In genomic region chr13:32731283-32731682, GRCm38 (mm10) we compare ENCODE assay signal across 13 mouse cellular contexts. TPM values are rescaled to one million over a fixed set of nuclear protein-coding genes. Genes with fewer than 3 reads are reported as not detected.
DNase-seq lines count a peak whose midpoint lies in the region; ATAC-seq and TF ChIP-seq lines count a peak whose summit lies in the region.
"Had no signal": no experiment of that assay in that cellular context is flagged by ENCODE, and none has a peak within 500 bp of the region (broad histone marks: within the 10 kb centered on the region; RNA-seq: fewer than 3 reads in every experiment).

No protein-coding gene starts in this region.

- H3K4me2 ChIP-seq in kidney, postnatal 0 days (ENCODE audit: low read length): no peak overlapping the region
- H3K4me2 ChIP-seq in kidney, embryonic 15.5 days: no peak overlapping the region
- H3K4me2 ChIP-seq: midbrain, embryonic 12.5 days had no signal

- peak; percentile 19 for DNase-seq in embryo, embryonic 10.5 days (ENCODE audit: low spot score)
- no peak for DNase-seq in embryo, embryonic 11 days
- DNase-seq in kidney, postnatal 0 days (ENCODE audit: low spot score): peak; percentile 65
- DNase-seq in ovary, postnatal 14 days (ENCODE audit: low spot score): no peak
- no peak for DNase-seq in layer of hippocampus, postnatal 10 days (ENCODE audit: low spot score in 2 of 2)
- DNase-seq: heart, postnatal 14 days; kidney, postnatal 4 days; thymus, adult 2 months had no signal

- ATAC-seq in kidney, postnatal 0 days (replicated peaks; ENCODE audit: low FRiP score, low read depth): no peak
- ATAC-seq in kidney, embryonic 15.5 days (replicated peaks; ENCODE audit: low FRiP score): no peak
- peak; percentile 70 for ATAC-seq in CD4-positive, CD25-positive, alpha-beta regulatory T cell, adult 4 months
- peak; percentile 37 to 62; a peak in 2 of 4 replicates for ATAC-seq in hematopoietic stem cell, adult 5-6 weeks (replicated peaks in 1 of 2; ENCODE audit: insufficient read depth in 1 of 2, low FRiP score in 2 of 2, low TSS enrichment in 1 of 2, low read depth in 1 of 2, poor library complexity in 2 of 2, severe bottlenecking in 2 of 2)

- TF ChIP-seq CTCF in kidney, postnatal 0 days (IDR thresholded peaks at IDR 0.05; ENCODE audit: low read depth): peak; percentile 63

- H3K9ac ChIP-seq in kidney, postnatal 0 days (ENCODE audit: low read depth, low read length): no peak overlapping the region
- H3K9ac ChIP-seq in kidney, embryonic 15.5 days: no peak overlapping the region
- H3K9ac ChIP-seq: midbrain, embryonic 12.5 days had no signal

- no peak overlapping the region for H3K4me3 ChIP-seq in kidney, postnatal 0 days (replicated peaks; ENCODE audit: low read depth, low read length)
- no peak overlapping the region for H3K4me3 ChIP-seq in kidney, embryonic 15.5 days (replicated peaks)
- H3K4me3 ChIP-seq: midbrain, embryonic 12.5 days had no signal

- no peaks in the 10 kb centered on the region for H3K9me3 ChIP-seq in kidney, postnatal 0 days (replicated peaks; ENCODE audit: low read length)
- H3K9me3 ChIP-seq in kidney, embryonic 15.5 days (replicated peaks): no peaks in the 10 kb centered on the region
- H3K9me3 ChIP-seq: midbrain, embryonic 12.5 days had no signal

- no peaks in the 10 kb centered on the region for H3K27me3 ChIP-seq in kidney, postnatal 0 days (ENCODE audit: insufficient read depth, low read length)
- H3K27me3 ChIP-seq in kidney, embryonic 15.5 days: no peaks in the 10 kb centered on the region
- H3K27me3 ChIP-seq: midbrain, embryonic 12.5 days had no signal

- no peak overlapping the region for H3K27ac ChIP-seq in kidney, postnatal 0 days
- no peak overlapping the region for H3K27ac ChIP-seq in kidney, embryonic 15.5 days
- H3K27ac ChIP-seq: midbrain, embryonic 12.5 days had no signal

- no peaks in the 10 kb centered on the region for H3K36me3 ChIP-seq in kidney, postnatal 0 days (ENCODE audit: insufficient read depth, low read length)
- H3K36me3 ChIP-seq in kidney, embryonic 15.5 days: no peaks in the 10 kb centered on the region
- H3K36me3 ChIP-seq: midbrain, embryonic 12.5 days had no signal

- H3K4me1 ChIP-seq in kidney, postnatal 0 days (replicated peaks; ENCODE audit: insufficient read depth, low read length): no peaks in the 10 kb centered on the region
- no peaks in the 10 kb centered on the region for H3K4me1 ChIP-seq in kidney, embryonic 15.5 days
- H3K4me1 ChIP-seq: midbrain, embryonic 12.5 days had no signal

RNA-seq across cellular contexts. Expression of gene Mylk4, which starts 52.5 kb away (rescaled TPM):
- polyA plus RNA-seq in kidney, postnatal 0 days (2015; fragmentation: Nextera tagmentation; extraction: Ambion mirVana): 0.03 and 0.12 TPM in 2 replicates
- polyA plus RNA-seq in kidney, embryonic 15.5 days (2015; fragmentation: Nextera tagmentation; extraction: Ambion mirVana): 0.64 and 1.0 TPM in 2 replicates
- polyA plus RNA-seq in CD4-positive, CD25-positive, alpha-beta regulatory T cell, adult 4 months (2017; shearing (Covaris generic)): not detected
- not detected in 2 replicates for total RNA-seq in hematopoietic stem cell, adult 5-6 weeks (2017)
- 1 to 10 TPM in 1 of 2 experiments, under 1 TPM in 1; 0.73 to 1.0 TPM for total RNA-seq in layer of hippocampus, postnatal 10 days (2021)
- polyA plus RNA-seq: midbrain, embryonic 12.5 days; small intestine, adult 2 months had no signal

Comparison
In these comparisons a context has a peak if more than half of its experiments do, and no peak if none do; other contexts are left out.
1. DNase-seq: peak in embryo, embryonic 10.5 days (single experiment) and kidney, postnatal 0 days (single experiment); none in embryo, embryonic 11 days (single experiment), ovary, postnatal 14 days (single experiment) and layer of hippocampus, postnatal 10 days (0 of 2).
2. ATAC-seq: peak in CD4-positive, CD25-positive, alpha-beta regulatory T cell, adult 4 months (single experiment) and hematopoietic stem cell, adult 5-6 weeks (2 of 2); none in kidney, postnatal 0 days (single experiment) and kidney, embryonic 15.5 days (single experiment).